Comparison of ENCODE assay signal across 9 mouse cellular contexts in genomic region chr9:68695496-68695969, GRCm38 (mm10). TPM values are rescaled to one million over a fixed set of nuclear protein-coding genes. Genes with fewer than 3 reads are reported as not detected.
A peak's percentile ranks its signal among the peaks of the same experiment; 100 is the strongest.
DNase-seq lines count a peak whose midpoint lies in the region; ATAC-seq and TF ChIP-seq lines count a peak whose summit lies in the region.
"Had no signal": no experiment of that assay in that cellular context is flagged by ENCODE, and none has a peak within 500 bp of the region (broad histone marks: within the 10 kb centered on the region; RNA-seq: fewer than 3 reads in every experiment).

No protein-coding gene starts in this region.

- TF ChIP-seq CTCF in hindbrain, postnatal 0 days (IDR thresholded peaks at IDR 0.05; ENCODE audit: low read depth), result no peak

- H3K27me3 ChIP-seq in hindbrain, postnatal 0 days (ENCODE audit: insufficient read depth, low read length), result no peaks in the 10 kb centered on the region

- WGBS in hindbrain, postnatal 0 days, result 25% methylated on average over 16 of the region's 16 CpGs

- H3K36me3 ChIP-seq in hindbrain, postnatal 0 days (ENCODE audit: insufficient read depth, low read length), result no peaks in the 10 kb centered on the region

- no peak overlapping the region for H3K4me2 ChIP-seq in hindbrain, postnatal 0 days (ENCODE audit: low read depth, low read length)

- H3K9ac ChIP-seq in hindbrain, postnatal 0 days (replicated peaks; ENCODE audit: low read length), result no peak overlapping the region

- no peak overlapping the region for H3K27ac ChIP-seq in hindbrain, postnatal 0 days

- H3K9me3 ChIP-seq in hindbrain, postnatal 0 days (ENCODE audit: low read length), result no peaks in the 10 kb centered on the region

- DNase-seq in left cerebral cortex, postnatal 4 days, result peak; percentile 23
- no peak for DNase-seq in left cerebral cortex, adult 8-10 months (ENCODE audit: low spot score in 2 of 2)
- DNase-seq in embryo, embryonic 11 days, result peak; percentile 53
- peak; percentile 50 for DNase-seq in hindbrain, postnatal 0 days (ENCODE audit: low spot score)
- peak; percentile 58 for DNase-seq in lung, postnatal 36 days

- 0 out of 2 replicates have a peak, but pooled peaks cover 4% of the 10 kb centered on the region for H3K4me1 ChIP-seq in hindbrain, postnatal 0 days (ENCODE audit: insufficient read depth, low read length)

- intact Hi-C loops in left cerebral cortex, postnatal 4 days (cut with DNase I), result no loop called here

- H3K4me3 ChIP-seq in hindbrain, postnatal 0 days (ENCODE audit: low read length), result no peak overlapping the region
- H3K4me3 ChIP-seq: erythroblast, embryonic 14.5 days had no signal

- no peak for ATAC-seq in hindbrain, postnatal 0 days
- no peak for ATAC-seq in megakaryocyte progenitor cell, adult 5-6 weeks (replicated peaks; ENCODE audit: poor library complexity)
- ATAC-seq in megakaryocyte, adult 5-6 weeks (ENCODE audit: poor library complexity, severe bottlenecking), result no peak
- ATAC-seq: Patski had no signal

RNA-seq across cellular contexts. Expression of gene Rora, which starts 41.9 kb away (rescaled TPM):
- 10 to 100 TPM; 25.3 to 29.2 TPM for total RNA-seq in left cerebral cortex, postnatal 4 days (2021)
- total RNA-seq in left cerebral cortex, adult 8-10 months (2022), result 10 to 100 TPM; 63.5 to 74.1 (median 72.9) TPM
- total RNA-seq in hindbrain, postnatal 0 days (2014; rRNA removed), result 27.5 and 30.0 TPM in 2 replicates
- polyA plus RNA-seq in hindbrain, postnatal 0 days (2015; fragmentation: Nextera tagmentation; extraction: Ambion mirVana), result 57.2 and 59.4 TPM in 2 replicates
- 0.54 and 1.2 TPM in 2 replicates for total RNA-seq in megakaryocyte progenitor cell, adult 5-6 weeks (2015)
- 0.42 and 1.0 TPM in 2 replicates for total RNA-seq in megakaryocyte progenitor cell, adult 5-6 weeks (2017)
- 1.3 and 1.4 TPM in 2 replicates for total RNA-seq in megakaryocyte, adult 5-6 weeks (2015)
- 1.9 and 2.1 TPM in 2 replicates for total RNA-seq in megakaryocyte, adult 5-6 weeks (2017)

Comparison
In these comparisons a context has a peak if more than half of its experiments do, and no peak if none do; other contexts are left out.
1. DNase-seq: peak in left cerebral cortex, postnatal 4 days (single experiment), embryo, embryonic 11 days (single experiment), hindbrain, postnatal 0 days (single experiment) and lung, postnatal 36 days (single experiment); none in left cerebral cortex, adult 8-10 months (0 of 2).